Mouse (Mus musculus) activated CD4-positive, CD25-positive, alpha-beta regulatory T cell, adult 4 months (primary cell): Measurements from ENCODE around the gene Wnt3. TPM values are rescaled to one million over a fixed set of nuclear protein-coding genes. Genes with fewer than 3 reads are reported as not detected.
"Not testable (repeated sequence)": the region's sequence is repeated elsewhere in the genome, so short reads cannot be mapped to it uniquely, and the experiment has no call there.

Experiments used
- ATAC-seq: one replicate; pipeline ENCODE4 v1.8.0; 2017
- polyA plus RNA-seq, 2 experiments: library from polyadenylated mRNA; unstranded; fragments of 100-300 nt; shearing (Covaris generic); gene quantifications; one replicate each; pipeline ENCODE4 v1.2.1; 2017

Wnt3 gene
- 1 to 10 TPM; 1.4 to 2.9 TPM for polyA plus RNA-seq

- ATAC-seq: peak; percentile 61
These were observed at the start of gene Wnt3 for GRCm38 (mm10) chr11:103773387-103774227. TSS of gene Wnt3 (plus strand) at chr11:103774150.

GRCm38 (mm10) chr11:103724331-103724771 is 49.6 kb upstream of the Wnt3 start:
- ATAC-seq: no peak

GRCm38 (mm10) chr11:103729282-103729985 is 44.5 kb upstream of the Wnt3 start:
- ATAC-seq: no peak

GRCm38 (mm10) chr11:103731594-103731993 is 42.4 kb upstream of the Wnt3 start:
- ATAC-seq: no peak

- no peak for ATAC-seq
These were observed 41.6 kb upstream of the Wnt3 start for GRCm38 (mm10) chr11:103732306-103732705.

GRCm38 (mm10) chr11:103733069-103733468 is 40.9 kb upstream of the Wnt3 start:
- no peak for ATAC-seq

GRCm38 (mm10) chr11:103733961-103734360 is 40.0 kb upstream of the Wnt3 start:
- no peak for ATAC-seq

GRCm38 (mm10) chr11:103734411-103735045 is 39.4 kb upstream of the Wnt3 start:
- ATAC-seq: no peak

- no peak for ATAC-seq
These were observed 38.7 kb upstream of the Wnt3 start for GRCm38 (mm10) chr11:103735046-103735781.

- ATAC-seq: no peak
These were observed 24.5 kb upstream of the Wnt3 start, which contains the start of gene Wnt9b for GRCm38 (mm10) chr11:103749306-103750089. TSS of gene Wnt9b (minus strand) at chr11:103749821.

GRCm38 (mm10) chr11:103750612-103751011 is 23.3 kb upstream of the Wnt3 start:
- no peak for ATAC-seq

- ATAC-seq: no peak
These were observed 15.9 kb upstream of the Wnt3 start for GRCm38 (mm10) chr11:103758054-103758453.

GRCm38 (mm10) chr11:103758706-103759105 is 15.2 kb upstream of the Wnt3 start:
- ATAC-seq: no peak

GRCm38 (mm10) chr11:103760101-103760500 is 13.8 kb upstream of the Wnt3 start:
- no peak for ATAC-seq

GRCm38 (mm10) chr11:103760891-103761290 is 13.1 kb upstream of the Wnt3 start:
- not testable (repeated sequence) for ATAC-seq

- no peak for ATAC-seq
These were observed 10.4 kb upstream of the Wnt3 start for GRCm38 (mm10) chr11:103763410-103764163.

- no peak for ATAC-seq
These were observed 9.3 kb upstream of the Wnt3 start for GRCm38 (mm10) chr11:103764601-103765000.

- ATAC-seq: no peak
These were observed 8.4 kb upstream of the Wnt3 start for GRCm38 (mm10) chr11:103765556-103766011.

- ATAC-seq: peak; percentile 52
These were observed 2.7 kb upstream of the Wnt3 start for GRCm38 (mm10) chr11:103771160-103771817.
